Mouse (Mus musculus): ENCODE results near the gene Triap1. TPM values are rescaled to one million over a fixed set of nuclear protein-coding genes. Genes with fewer than 3 reads are reported as not detected.
"Not testable (repeated sequence)": the region's sequence is repeated elsewhere in the genome, so short reads cannot be mapped to it uniquely, and the experiment has no call there.

Triap1 gene
- polyA plus RNA-seq, 1 experiment: 33.2 TPM

GRCm38 (mm10) chr5:115358872-115359271 lies 17.8 kb downstream of the Triap1 start:
- Histone ChIP-seq H3K4me1 (ENCODE audit: control insufficient read depth, insufficient read depth, insufficient read length, low read length) (no peaks in the 10 kb centered on the region), H3K4me3 (ENCODE audit: insufficient read depth, low read depth, low read length) (no peak overlapping the region), H3K27ac (replicated peaks; ENCODE audit: low read depth, low read length) (no peak overlapping the region)

DNA sequence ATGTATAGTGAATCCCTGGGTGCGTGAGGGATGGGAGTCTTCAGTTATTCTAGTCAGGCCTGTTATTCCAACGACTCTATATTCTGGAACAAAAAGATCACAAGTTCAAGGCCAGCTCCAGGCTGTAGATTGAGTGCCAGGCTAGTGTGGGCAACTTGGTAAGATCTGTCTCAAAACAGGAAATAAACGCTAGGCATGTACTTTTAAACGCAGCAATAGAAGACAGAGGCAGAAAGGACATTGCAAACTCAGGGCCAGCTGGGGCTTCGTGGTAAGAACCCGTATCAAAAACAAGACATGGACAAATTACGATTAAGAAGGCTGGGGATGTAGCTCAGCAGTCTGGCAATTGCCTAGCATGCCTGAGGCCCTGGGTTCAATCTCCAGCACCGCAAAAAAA lies 18.4 kb downstream of the Triap1 start:
- no peaks in the 10 kb centered on the region for H3K4me1 ChIP-seq (ENCODE audit: control insufficient read depth, insufficient read depth, insufficient read length, low read length)
- H3K4me3 ChIP-seq (ENCODE audit: insufficient read depth, low read depth, low read length): no peak overlapping the region
- H3K27ac ChIP-seq (replicated peaks; ENCODE audit: low read depth, low read length): no peak overlapping the region

DNA sequence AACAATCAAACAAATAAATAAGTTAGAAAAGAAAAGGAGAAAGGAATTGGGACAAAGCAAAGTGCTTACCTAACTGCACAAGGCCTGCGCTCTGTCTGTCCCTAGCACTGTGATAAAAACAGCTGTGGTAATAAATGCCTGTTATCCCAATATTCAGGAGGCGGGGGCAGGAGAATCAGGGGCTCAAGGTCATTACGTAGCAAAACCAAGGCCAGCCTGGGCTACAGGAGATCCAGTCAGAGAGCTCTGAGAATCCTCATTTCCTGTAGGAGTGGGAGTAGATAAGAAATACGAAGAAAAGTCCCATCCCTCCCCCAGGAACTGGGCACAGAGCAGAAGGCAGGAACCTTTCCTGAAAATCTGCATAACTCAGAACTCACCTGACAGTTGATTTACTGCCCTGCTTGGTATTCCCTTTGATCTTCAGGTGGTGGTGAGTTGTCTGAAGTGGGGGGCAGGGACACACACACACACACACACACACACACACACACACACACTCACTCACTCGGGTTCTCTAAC lies 18.9 kb downstream of the Triap1 start:
- H3K27ac ChIP-seq (replicated peaks; ENCODE audit: low read depth, low read length): no peak overlapping the region
- H3K4me3 ChIP-seq (ENCODE audit: insufficient read depth, low read depth, low read length): no peak overlapping the region
- H3K4me1 ChIP-seq (ENCODE audit: control insufficient read depth, insufficient read depth, insufficient read length, low read length): no peaks in the 10 kb centered on the region

- H3K27ac ChIP-seq (replicated peaks; ENCODE audit: low read depth, low read length): no peak overlapping the region
- H3K4me3 ChIP-seq (ENCODE audit: insufficient read depth, low read depth, low read length): no peak overlapping the region
- H3K4me1 ChIP-seq (ENCODE audit: control insufficient read depth, insufficient read depth, insufficient read length, low read length): no peaks in the 10 kb centered on the region
These were observed 21.2 kb downstream of the Triap1 start for GRCm38 (mm10) chr5:115362216-115362615.

- no peak overlapping the region for H3K4me3 ChIP-seq (ENCODE audit: insufficient read depth, low read depth, low read length)
- H3K4me1 ChIP-seq (ENCODE audit: control insufficient read depth, insufficient read depth, insufficient read length, low read length): no peaks in the 10 kb centered on the region
- no peak overlapping the region for H3K27ac ChIP-seq (replicated peaks; ENCODE audit: low read depth, low read length)
These were observed 22.0 kb downstream of the Triap1 start for GRCm38 (mm10) chr5:115362819-115363714.

DNA sequence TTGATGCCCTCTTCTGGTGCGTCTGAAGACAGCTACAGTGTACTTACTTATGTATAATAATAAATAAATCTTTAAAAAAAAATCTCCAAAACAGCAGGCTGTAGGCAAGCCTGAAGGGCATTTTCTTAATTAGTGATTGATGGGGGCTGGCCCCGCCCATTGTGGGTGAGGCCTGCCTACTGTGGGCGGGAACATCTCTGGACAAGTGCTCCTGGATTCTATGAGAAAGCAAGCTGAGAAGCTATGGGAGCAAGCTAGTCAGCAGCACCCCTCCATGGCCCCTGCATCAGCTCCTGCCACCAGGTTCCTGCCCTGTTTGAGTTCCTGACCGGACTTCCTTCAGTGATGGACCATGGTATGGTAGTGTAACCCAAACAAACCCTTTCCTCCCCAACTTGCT lies 23.8 kb downstream of the Triap1 start:
- Histone ChIP-seq H3K27ac (replicated peaks; ENCODE audit: low read depth, low read length) (no peak overlapping the region), H3K4me1 (ENCODE audit: control insufficient read depth, insufficient read depth, insufficient read length, low read length) (no peaks in the 10 kb centered on the region), H3K4me3 (ENCODE audit: insufficient read depth, low read depth, low read length) (no peak overlapping the region)

- Histone ChIP-seq H3K4me3 (ENCODE audit: insufficient read depth, low read depth, low read length) (no peak overlapping the region), H3K4me1 (ENCODE audit: control insufficient read depth, insufficient read depth, insufficient read length, low read length) (no peaks in the 10 kb centered on the region), H3K27ac (replicated peaks; ENCODE audit: low read depth, low read length) (no peak overlapping the region)
These were observed 30.7 kb downstream of the Triap1 start for GRCm38 (mm10) chr5:115371736-115372135.

- Histone ChIP-seq H3K27ac (replicated peaks; ENCODE audit: low read depth, low read length) (no peak overlapping the region), H3K4me3 (ENCODE audit: insufficient read depth, low read depth, low read length) (no peak overlapping the region), H3K4me1 (ENCODE audit: control insufficient read depth, insufficient read depth, insufficient read length, low read length) (no peaks in the 10 kb centered on the region)
These were observed 32.6 kb downstream of the Triap1 start for GRCm38 (mm10) chr5:115373441-115374203.

GRCm38 (mm10) chr5:115374204-115374820 lies 33.3 kb downstream of the Triap1 start:
- Histone ChIP-seq H3K4me3 (ENCODE audit: insufficient read depth, low read depth, low read length) (no peak overlapping the region), H3K4me1 (ENCODE audit: control insufficient read depth, insufficient read depth, insufficient read length, low read length) (no peaks in the 10 kb centered on the region), H3K27ac (replicated peaks; ENCODE audit: low read depth, low read length) (no peak overlapping the region)

DNA sequence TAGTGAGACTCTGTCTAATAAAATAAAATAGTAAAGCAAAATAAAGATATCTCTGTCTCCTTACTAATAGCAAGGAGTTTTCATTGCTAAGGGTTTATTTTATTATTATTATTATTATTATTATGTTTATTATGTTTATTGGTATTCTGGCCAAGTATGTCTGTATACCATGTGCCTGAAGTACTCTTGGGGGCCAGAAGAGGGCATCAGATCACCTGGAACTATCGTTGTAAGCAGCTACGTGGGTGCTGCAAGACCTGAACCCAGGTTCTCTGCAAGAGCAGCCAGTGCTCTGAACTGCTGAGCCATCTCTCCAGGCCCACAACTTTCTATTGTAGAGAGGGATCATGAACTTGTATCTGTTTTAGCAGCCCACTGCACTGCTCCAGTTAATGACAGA lies 34.4 kb downstream of the Triap1 start:
- H3K4me3 ChIP-seq (ENCODE audit: insufficient read depth, low read depth, low read length): no peak overlapping the region
- H3K4me1 ChIP-seq (ENCODE audit: control insufficient read depth, insufficient read depth, insufficient read length, low read length): no peaks in the 10 kb centered on the region
- no peak overlapping the region for H3K27ac ChIP-seq (replicated peaks; ENCODE audit: low read depth, low read length)

GRCm38 (mm10) chr5:115378882-115379281 lies 37.9 kb downstream of the Triap1 start:
- not testable (repeated sequence) for H3K27ac ChIP-seq (replicated peaks; ENCODE audit: low read depth, low read length); H3K4me1 ChIP-seq (ENCODE audit: control insufficient read depth, insufficient read depth, insufficient read length, low read length); H3K4me3 ChIP-seq (ENCODE audit: insufficient read depth, low read depth, low read length)

GRCm38 (mm10) chr5:115391935-115392334 lies 50.9 kb downstream of the Triap1 start:
- no peak overlapping the region for H3K4me3 ChIP-seq (ENCODE audit: insufficient read depth, low read depth, low read length)
- no peak overlapping the region for H3K27ac ChIP-seq (replicated peaks; ENCODE audit: low read depth, low read length)
- no peaks in the 10 kb centered on the region for H3K4me1 ChIP-seq (ENCODE audit: control insufficient read depth, insufficient read depth, insufficient read length, low read length)

DNA sequence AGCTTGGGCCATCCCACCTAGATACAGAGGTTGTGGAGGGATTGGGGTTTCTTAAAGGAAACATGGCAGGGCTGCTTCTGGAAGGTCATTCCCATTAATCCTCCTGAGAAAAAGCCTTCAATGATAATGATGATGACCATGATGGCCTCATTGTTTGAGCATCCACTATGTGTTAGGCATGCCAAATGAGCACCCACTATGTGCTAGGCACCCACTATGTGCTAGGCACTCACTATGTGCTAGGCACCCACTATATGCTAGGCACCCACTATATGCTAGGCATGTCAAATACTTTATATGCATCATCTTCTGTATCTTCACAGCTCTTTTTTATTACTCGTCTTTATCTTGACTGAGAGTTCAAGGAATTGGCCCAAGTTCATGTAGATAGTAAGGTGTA lies 51.9 kb downstream of the Triap1 start:
- H3K4me1 ChIP-seq (ENCODE audit: control insufficient read depth, insufficient read depth, insufficient read length, low read length): no peaks in the 10 kb centered on the region
- H3K27ac ChIP-seq (replicated peaks; ENCODE audit: low read depth, low read length): no peak overlapping the region
- no peak overlapping the region for H3K4me3 ChIP-seq (ENCODE audit: insufficient read depth, low read depth, low read length)
